Mouse (Mus musculus): ENCODE data around the gene Kif5c. TPM values are rescaled to one million over a fixed set of nuclear protein-coding genes. Genes with fewer than 3 reads are reported as not detected.

The Kif5c gene
- total RNA-seq, 2 experiments from 2014 or later = 0.88 to 1.4 TPM

DNA sequence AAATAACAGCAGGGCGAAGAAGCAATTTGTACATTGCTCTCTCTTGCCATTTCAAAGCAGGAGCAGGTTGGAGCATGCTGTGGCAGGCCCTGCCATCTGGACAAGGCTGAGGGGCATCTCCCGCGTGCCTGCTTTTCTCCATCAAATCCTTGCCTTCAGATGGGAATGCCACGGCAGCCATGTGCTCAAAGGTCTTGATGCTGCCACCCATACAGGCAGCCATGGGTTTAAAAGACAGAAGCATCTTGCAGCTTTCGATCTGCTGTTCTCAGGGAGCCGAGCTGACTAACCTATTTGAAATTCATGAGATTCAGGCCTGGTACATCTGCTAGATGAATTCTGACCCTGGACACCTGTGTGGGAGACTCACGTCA lies 53.4 kb downstream of the Kif5c start:
- no peak for DNase-seq

DNA sequence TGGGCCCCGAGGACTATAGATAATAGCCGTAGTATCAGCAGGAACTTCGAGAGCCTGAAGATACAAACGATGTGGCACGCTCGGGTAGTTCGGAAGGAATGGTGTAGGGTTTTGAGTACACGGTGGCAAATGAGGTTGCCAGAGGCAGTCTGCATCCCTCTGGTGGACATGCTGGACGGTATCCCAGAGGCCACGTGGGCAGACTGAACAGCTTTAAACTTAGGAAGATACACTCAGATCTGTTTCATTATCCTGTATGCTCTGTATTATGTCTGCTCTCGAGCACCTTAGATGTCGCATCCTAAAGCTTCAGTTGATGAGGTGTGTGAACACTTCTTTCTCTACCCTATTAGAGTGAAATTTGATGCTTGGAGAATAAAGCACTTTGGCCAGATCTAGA lies 56.9 kb downstream of the Kif5c start:
- no peak for DNase-seq

DNA sequence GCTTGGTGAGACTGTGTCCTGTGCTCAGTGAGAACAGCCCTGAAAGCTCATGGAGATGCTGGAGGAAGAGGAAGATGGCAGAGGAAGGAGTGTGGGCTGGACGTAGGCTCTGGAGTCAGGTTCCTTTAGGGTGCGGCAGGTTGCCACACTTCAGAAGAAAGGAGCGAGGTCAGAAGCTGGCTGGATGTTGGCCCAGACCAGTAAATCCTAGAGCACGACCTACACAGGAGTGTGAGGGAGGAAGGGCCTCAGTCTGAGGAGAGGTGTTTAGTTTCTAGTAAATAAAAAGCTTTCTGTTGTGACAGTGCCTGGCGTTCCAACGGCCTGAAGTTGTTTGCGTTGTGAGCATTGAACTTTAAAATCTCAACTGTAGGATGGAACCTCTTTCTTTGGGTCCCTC lies 59.3 kb downstream of the Kif5c start:
- DNase-seq = no peak

DNA sequence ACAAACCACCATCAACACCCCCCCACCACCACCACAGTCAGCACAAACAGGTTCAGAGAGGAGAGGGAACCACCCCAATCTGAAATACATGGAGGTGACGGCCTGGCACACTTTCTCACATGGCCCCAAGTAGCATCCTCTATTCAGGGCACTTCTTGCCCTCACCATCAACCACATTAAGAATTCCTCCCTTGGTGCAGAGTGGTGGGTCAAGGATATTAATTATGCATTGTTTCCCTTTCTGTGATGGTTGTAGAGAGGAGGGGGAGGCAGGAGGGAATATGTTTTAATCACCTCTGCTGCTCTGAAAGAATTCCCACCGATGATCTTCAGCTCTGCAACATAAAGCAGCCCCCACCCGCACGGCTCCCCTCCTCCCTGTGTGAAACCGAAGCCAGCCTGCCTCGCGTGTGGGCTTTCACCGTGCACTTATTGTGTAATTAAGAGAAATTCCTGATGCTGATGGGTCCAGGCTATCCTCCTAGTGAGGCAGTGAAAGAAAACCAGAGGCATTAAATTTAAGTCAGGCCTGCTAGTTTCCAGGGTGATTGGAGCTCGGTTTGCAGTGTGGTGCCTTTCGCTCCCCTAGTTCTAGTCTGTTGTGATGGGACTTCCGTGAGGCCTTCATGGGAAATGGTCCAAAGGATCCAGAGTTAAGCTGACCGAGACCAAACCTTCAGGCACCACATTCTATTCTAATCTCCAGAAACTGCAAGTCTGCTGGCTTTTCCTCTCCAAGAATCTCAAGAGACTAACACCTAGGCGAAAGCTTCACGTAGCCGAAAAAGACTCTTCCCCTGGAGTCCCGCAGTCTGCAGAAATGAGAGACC lies 60.3 kb downstream of the Kif5c start:
- DNase-seq = no peak

DNA sequence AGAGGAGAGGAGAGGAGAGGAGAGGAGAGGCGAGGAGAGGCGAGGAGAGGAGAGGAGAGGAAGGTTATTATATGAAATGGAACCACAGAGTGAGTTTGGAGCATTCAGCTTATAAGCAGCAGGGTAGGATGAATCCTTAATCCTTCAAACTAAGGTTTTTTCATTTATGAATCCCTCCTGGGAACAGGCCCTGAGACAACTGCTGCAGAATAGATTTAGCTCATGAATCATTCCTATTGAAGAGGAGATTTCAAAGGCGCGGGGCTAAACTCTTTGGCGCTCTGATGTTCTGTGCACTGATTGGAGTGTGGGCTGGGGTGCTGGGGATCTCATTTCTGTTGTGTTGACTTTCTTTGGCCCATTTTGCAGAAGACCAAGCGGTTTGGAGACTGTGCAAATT lies 63.7 kb downstream of the Kif5c start:
- DNase-seq = no peak

DNA sequence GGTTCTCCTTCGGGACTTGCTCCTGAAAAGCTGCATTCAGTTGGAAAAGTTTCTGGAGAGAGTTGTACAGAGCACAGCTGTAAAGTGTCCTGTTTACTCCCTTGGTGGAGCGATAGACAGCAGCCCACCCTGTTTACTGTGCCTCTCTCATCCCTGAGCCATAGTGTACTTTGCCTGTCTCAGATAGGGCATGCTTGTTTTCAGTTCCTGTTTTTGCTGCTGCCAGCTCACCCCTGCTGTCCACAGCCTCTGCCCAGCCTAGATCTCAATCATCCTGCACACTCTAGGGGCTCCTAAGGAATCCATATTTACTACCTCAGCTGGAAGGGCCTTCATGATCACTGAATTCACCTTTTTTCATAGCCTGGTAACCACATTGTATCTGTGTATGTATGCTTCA lies 65.7 kb downstream of the Kif5c start:
- no peak for DNase-seq

DNA sequence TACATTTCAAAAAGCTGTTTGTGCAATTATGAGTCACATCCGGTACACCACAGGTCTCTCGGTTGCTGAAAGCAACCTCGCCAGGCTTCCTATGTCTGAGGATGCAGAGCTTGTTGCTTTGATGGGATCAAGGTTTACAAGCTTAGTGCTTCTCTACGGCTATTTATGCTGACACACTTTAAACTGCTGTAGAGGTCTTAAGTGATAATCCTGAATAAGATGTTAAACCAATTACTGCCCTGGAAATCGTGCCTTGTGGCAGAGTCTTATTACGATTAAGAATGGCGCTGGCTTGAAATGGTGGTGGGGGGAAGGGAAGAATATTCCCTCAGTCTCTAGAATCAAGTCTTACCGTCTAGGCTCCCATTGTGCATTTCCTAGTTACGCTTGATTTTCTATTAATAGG lies 71.3 kb downstream of the Kif5c start:
- DNase-seq = no peak

DNA sequence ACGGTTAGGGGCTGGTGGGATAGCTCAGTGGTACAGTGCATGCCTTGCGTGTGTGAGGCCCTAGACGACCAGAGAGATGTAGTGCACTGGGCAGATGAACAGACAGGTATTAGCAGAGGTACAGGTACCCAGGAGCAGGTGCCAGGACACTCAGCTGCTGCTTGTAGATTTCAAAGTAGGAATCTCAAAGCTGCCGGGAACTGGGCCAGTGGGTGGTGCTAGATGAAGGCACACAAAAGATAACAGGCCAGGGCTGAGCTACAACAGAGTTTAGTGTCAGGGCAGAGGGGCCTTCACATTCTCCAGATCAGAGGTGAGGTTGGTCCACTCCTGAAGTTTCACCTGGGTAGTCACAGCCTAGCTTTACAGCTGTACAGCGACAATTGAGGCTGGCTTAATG lies 72.3 kb downstream of the Kif5c start:
- DNase-seq = no peak

DNA sequence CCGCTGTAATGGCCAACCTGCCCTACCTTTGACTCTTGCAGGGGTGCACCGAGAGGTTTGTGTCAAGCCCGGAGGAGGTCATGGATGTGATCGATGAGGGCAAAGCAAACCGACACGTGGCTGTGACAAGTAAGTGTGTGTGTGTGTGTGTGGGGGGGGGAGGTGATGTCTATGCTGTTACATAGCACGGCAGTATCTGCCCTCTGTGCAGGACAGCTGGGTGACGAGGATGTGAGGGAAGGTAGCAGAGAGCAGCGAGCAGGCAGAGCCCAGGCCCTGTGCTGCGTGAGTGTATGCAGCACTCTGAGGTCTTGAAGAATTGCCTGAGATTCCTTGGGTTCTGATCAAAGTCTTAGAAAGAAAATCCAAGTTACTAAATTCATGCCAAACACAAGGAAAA lies 75.6 kb downstream of the Kif5c start:
- no peak for DNase-seq

DNA sequence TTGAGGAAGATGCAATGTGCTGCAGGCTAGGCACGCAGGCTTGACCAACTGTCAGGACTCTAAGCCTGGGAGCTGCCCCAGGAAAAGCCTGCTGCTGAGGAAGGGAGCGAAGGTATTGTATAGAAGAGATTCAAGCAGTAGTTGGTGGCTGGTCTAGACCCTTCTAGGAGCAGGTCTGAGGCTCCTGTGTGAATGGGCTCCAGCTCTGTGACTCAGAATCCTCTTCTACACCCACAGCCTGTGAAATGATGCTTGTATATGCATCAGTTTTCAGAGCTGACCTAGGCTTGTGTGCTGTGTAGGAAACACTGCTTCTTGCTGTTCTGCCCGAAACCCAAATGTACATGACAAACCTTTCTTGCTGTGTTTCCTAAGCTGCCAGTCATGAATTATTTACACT lies 76.4 kb downstream of the Kif5c start:
- no peak for DNase-seq

DNA sequence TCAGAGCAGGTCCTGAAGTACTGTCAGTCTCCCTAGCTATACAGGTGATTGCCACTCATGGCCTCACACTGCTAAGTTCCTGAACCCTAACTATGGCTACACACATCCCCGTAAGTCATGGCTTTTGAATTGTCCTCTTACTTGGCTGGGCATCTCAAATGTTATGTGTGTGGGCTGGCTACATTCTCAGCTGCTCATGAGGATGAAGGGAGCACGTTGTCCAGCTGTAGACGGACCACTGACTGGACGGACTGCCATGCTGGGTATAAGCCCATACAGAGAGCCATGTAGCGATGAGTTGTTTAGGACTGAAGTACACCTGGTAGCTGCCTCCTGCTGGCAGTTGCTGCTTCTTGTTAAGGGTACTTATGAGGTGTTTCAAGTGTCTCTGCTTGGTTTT lies 79.8 kb downstream of the Kif5c start:
- DNase-seq = no peak

DNA sequence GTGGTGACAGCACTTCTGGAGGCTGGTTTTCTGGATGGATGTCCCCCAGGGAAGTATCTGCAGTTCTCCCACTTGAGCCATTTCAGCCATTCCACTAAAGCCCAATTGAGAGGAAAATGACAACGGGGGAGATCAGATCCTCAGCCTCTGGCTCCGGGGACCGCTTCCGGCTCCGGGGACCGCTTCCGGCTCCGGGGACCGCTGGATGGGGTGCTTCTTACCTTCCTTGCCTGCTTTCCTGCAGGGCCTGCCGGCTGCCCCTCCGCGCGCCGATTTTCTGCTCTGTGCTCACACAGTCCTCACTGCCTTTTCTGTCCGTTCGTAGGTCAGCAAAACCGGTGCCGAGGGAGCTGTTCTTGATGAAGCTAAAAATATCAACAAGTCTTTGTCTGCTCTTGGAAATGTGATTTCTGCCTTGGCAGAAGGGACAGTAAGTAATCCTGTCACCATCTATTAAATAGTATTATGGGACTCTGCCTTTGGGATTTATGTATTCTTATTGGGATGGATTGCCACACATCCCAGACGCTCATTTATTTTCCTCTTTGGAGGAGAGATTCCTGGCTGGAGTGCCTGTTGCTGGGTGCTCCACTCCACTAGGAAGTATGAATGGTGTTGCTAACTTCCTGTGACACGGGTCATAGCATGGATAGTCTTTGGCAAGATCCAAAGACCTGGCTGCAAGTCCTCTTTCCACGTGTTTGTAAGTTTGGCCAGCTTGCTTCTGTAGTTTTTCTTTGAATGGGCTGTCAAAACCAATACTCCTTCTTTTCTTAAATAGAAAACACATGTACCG lies 81.3 kb downstream of the Kif5c start:
- DNase-seq = peak; percentile 20

DNA sequence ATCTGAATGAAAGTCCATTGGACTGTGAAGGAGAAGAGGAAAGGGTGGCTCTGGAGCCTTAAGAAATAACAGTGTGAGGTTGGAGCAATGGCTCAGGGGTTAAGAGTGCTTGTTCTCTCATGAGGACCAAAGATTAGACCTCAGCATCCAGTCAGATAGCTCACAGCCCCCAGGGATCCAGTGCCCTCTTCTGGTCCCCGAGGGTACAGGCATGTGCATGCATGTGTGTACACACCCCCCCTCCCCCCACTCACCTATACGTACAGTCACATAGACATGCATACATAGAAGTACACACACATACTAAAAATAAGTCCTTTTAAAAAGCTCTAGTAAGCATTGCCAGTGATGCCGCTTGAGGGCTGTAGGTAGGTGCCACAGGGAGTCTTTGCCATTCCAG lies 91.1 kb downstream of the Kif5c start:
- peak; percentile 13 for DNase-seq

DNA sequence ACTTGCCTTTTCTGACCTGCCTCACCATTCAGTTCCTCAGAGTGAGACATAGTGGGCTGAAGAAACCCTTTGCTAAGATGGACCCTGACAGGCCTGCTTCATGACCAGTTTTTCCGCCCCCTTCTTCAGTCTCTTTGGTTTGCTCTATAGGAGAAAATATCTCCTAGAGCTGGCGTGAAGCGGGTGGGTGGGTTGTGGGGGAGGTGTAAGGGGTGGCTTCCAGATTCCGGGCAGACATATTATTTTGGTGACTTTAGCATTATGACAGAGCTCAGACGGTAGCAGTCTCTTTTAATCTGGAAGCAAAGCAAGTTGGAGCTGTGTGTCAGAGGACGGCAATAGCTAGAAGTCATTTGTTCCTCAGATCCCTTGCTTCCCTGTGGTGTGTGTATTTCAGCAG lies 92.6 kb downstream of the Kif5c start:
- DNase-seq = no peak

DNA sequence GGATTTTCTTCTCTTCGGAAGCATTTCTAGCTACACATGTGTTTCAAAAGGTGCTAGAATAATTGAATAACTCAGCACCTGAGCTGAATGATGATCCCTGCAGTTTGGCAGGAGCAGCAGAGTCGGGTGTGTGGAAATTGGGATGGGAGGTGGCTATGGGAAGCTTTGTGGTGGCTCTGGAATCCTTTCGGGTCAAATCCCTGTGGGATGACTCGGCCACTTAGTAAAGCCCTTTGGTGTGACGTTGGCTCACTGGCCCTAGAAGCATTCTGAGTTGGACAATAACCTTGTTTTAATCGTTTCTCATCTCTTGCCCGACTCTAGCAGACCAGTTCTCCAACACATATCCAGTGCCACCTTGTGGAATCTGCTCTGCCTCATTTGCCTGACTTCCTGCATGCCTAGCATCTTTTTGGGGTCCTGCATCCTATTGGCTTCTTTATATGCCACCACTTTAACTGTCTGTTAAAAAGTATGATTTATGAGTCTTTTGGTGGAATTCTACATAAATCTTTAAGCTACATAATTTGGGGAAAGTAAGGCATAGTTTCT lies 93.3 kb downstream of the Kif5c start:
- no peak for DNase-seq

DNA sequence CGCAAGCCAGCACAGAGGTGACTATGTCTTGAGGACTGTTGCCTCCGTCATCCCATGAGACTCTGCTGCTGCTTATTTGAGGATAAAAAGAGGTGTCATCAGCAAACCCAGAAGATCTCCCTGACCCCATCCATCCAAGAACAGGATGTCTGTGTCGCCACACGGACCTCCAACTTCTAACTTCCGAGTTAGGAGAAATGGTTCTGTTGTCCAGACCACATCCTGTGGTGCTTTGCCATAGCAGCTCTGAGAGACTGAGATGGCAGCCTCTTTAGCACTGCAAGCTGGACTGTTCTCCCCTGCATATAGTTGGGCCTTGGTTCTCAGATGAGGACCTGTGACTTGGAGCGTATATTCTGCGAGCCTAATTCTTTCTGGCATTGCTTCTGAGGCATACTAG lies 97.4 kb downstream of the Kif5c start:
- no peak for DNase-seq

DNA sequence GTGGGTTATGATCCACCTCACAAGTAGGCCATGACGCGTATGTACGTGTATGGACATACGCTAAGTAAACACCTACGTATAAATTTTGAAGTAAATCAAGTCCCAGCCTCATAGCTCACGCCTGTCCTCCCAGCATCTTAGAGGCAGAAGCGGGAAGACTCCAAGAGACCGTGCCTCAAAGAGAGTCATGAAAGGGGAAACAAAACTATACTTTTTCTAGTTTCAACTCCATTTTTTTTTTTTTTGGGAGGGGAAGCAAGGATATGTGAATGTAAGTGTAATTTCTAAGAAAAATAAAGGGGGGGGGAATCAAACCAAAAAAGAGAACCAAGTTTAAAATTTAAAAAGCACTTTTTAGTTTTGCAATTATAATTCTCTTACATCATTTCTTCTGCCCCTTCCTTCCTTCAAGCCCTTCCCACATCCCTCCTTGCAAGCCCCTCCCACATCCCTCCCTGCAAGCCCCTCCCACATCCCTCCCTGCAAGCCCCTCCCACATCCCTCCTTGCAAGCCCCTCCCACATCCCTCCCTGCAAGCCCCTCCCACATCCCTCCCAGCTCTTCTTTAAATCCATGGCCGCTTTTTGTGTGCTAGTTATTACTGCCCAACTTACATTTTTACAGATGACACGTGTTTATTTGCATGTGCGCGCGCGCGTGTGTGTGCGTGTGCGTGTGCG lies 98.5 kb downstream of the Kif5c start:
- DNase-seq = no peak

DNA sequence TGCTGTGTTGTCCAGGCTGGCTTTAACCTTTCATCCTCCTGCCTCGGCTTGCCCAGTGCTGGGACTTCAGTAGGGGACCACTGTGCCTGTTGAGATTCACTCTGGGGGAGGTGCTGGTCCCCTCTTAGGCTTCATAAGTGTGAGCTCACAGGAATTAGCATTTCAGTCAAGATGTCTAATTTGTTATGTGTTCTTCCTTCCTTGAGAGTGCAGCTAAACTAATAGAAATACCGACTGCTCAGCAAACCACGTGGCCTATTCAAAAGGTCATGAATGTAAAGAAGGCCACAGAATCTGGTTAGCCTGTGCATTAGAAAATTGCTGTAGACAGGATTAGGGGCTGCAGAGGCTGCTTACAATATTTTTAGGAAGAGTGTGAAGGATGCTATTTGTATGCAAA lies 99.4 kb downstream of the Kif5c start:
- DNase-seq = no peak

DNA sequence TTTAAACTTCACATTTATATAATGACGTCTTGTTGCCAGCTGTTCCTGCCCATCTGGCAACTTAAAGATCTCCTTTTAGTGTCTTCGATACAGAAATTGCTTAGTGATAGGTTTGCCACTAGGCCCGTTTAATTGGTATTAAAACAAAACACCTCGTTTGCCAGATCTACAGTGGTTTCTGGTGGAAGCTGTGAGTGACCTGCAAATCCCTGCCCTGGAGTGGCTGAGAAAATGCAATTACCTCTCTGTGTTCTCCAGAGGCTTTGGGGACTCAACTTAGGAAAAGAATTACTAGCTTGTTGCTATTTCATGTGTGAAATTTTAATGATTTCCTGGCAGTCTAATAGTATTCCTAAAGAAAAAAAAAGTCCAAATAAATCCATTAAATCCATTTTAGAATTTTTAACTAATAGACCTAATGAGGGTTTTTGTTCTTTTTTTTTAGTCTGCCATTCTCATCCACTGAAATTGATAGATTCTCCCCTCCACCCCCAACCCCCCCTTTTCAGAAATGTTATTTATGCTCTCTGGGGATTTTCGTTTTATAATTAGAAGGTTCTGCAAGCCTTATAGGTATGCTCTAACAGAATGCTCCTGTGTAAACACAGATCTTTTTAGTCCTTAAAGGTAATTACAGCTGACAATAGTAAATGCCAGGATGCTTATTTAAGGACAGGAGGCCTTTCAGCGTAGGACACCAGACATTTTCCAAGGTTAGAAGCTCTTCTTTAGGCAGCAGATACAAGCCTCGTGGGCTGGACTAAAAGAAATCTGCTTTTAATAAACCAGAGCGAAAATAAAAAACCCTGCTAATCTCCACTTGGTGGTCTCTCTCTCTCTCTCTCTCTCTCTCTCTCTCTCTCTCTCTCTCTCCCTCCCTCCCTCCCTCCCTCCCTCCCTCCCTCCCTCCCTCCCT lies 100.1 kb downstream of the Kif5c start:
- no peak for DNase-seq

DNA sequence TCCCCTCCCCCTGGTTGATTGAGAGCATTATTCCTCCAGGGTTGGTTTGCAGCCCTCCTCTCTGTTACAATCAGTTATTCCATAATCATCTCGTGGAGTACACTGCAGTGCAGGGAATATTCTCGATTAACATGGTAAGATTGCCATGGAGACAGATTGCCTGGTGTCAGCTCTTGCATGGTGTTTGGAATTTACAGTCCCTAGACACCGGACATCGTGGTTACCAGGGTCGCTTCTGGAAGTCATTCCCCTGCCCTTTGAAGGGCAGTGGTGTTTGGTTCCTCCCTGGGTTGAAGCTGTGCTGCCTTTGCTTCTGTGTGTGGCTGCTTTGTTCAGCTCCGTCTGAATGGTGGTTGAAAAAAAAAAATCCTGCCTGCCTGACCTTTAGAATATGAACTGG lies 100.8 kb downstream of the Kif5c start:
- no peak for DNase-seq

DNA sequence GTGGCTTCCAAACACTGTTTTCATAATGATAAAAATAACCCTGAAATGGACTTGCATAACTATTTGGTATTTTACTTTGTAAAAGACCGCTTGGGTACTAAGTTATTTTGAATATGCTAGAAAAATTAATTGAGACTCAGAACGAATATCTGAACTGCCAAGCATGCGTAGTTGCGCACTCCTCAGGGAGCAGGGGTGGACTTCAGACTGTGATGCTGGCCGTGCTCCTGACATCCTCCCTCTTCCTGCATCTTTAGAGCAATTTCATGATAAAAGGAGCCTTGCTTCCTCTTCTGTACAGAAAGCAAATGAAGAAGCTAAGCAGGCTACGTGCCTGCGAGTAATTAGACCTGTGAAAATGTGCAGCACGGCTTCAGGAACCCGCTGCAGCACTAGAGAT lies 101.2 kb downstream of the Kif5c start:
- no peak for DNase-seq

DNA sequence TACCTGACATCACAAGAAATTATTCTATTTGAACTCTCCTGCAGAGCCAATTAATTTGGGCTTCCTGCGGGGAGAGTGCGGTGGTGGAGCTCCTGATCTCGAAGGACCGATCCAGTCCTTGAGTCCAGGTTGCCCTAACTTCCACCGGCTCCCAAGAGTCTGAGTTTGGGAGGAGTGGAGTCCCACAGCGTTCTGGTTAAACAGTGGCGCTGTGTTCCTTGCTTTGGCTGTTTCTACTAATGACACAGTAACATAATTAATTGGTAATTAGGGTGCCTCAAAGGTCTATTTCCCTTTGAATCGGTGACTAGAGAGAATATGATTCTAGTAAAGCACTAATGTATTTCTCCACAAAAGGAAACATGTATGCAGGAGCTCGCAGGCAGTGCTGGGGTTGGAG lies 103.2 kb downstream of the Kif5c start:
- DNase-seq = no peak

All from heart, postnatal 4 days (tissue).